Mouse (Mus musculus) neural tube, embryonic 15.5 days (tissue): ENCODE measurements at regions not wholly inside any gene's neighbourhood (a gene's known extent, or its start where the extent isn't known, plus 50 kb on each side); places are given as distances from the start of the nearest gene placed in this dataset.

ENCODE experiments used
- ATAC-seq: fragments of 200-750 bp; cut with Nextera tagmentation; 2 replicates; pipeline ENCODE4 v1.8.0; 2017; ENCODE audit warnings: mild to moderate bottlenecking, moderate TSS enrichment, moderate library complexity; ENCODE audit not compliant: low FRiP score
- H3K27ac ChIP-seq: fragments of 300-500 bp; sonication (generic); replicated peaks from 2 replicates; pipeline ENCODE4 v1.5.1; 2015; ENCODE audit warnings: mild to moderate bottlenecking, inconsistent platforms
- H3K27me3 ChIP-seq: fragments of 300-500 bp; sonication (generic); replicated peaks from 2 replicates; pipeline ENCODE4 v1.6.1; 2015; ENCODE audit warnings: inconsistent platforms
- H3K36me3 ChIP-seq: fragments of 300-500 bp; sonication (generic); 2 replicates; pipeline ENCODE4 v1.6.1; 2015; ENCODE audit warnings: inconsistent platforms
- H3K4me1 ChIP-seq: fragments of 300-500 bp; sonication (generic); 2 replicates; pipeline ENCODE4 v1.6.1; 2015; ENCODE audit warnings: inconsistent platforms
- H3K4me2 ChIP-seq: fragments of 300-500 bp; sonication (generic); 2 replicates; pipeline ENCODE4 v1.6.1; 2015; ENCODE audit warnings: inconsistent platforms, mild to moderate bottlenecking, moderate library complexity
- H3K4me3 ChIP-seq: fragments of 300-500 bp; sonication (generic); replicated peaks from 2 replicates; pipeline ENCODE4 v1.5.1; 2015; ENCODE audit warnings: mild to moderate bottlenecking, inconsistent platforms
- H3K9ac ChIP-seq: fragments of 300-500 bp; sonication (generic); replicated peaks from 2 replicates; pipeline ENCODE4 v1.6.1; 2015; ENCODE audit warnings: mild to moderate bottlenecking, inconsistent platforms
- H3K9me3 ChIP-seq: fragments of 300-500 bp; sonication (generic); replicated peaks from 2 replicates; pipeline ENCODE4 v1.6.1; 2016; ENCODE audit warnings: inconsistent platforms
- WGBS: fragments of 180-500 bp; shearing (Covaris S2); methylation state at CpG from one replicate; pipeline ENCODE4 v1.1.7; 2015; ENCODE audit warnings: mixed read lengths; 5-methylcytosine and 5-hydroxymethylcytosine counted together

DNA sequence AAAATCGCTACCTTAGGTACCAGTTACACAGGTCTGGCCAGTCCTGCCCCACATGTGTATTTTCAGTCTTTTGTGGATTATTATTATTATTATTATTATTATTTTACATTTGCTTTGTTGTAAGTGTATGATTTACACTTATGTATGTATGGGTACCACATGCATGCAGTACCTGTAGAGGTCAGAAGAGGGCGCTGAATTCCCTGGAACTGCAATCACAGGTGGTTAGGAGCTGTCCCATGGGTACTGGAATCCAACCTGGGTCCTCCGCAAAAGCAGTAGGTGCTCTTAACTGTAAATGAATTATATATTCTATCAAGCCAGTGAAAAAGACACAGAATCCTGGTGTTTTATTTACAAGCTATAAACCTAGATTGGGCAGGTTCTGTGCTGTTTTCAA, 131.4 kb upstream of the Psmd7 start:
- no peak overlapping the region for H3K9ac ChIP-seq
- no peak for ATAC-seq
- H3K27ac ChIP-seq, result no peak overlapping the region
- H3K36me3 ChIP-seq, result no peaks in the 10 kb centered on the region
- no peak overlapping the region for H3K4me2 ChIP-seq
- H3K4me1 ChIP-seq, result no peaks in the 10 kb centered on the region
- H3K27me3 ChIP-seq, result no peaks in the 10 kb centered on the region
- no peak overlapping the region for H3K4me3 ChIP-seq
- 68% methylated on average over 3 of the region's 3 CpGs for WGBS
- no peaks in the 10 kb centered on the region for H3K9me3 ChIP-seq

DNA sequence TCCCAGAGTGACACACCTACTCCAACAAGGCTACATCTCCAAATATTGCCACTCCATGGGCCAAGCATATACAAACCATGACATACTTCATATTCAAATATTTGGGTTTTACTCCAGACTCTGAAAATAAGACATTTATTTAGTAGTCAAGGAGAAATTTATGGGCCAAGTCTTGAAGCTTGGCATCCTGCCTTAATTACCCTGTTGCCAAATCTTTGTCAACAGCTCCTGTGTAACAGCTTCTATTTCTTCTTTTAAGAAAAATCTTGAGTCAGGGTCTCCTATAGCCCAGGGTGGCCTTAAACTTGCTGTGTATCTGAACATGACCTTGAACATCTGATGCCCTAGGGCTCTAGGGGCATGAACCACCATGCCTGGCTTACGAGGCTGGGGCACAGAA, 138.5 kb upstream of the Psmd7 start:
- H3K9ac ChIP-seq, result no peak overlapping the region
- WGBS, result 93% methylated on average over 1 of the region's 1 CpGs
- no peaks in the 10 kb centered on the region for H3K36me3 ChIP-seq
- H3K4me2 ChIP-seq, result no peak overlapping the region
- H3K27me3 ChIP-seq, result no peaks in the 10 kb centered on the region
- ATAC-seq, result no peak
- H3K27ac ChIP-seq, result no peak overlapping the region
- no peak overlapping the region for H3K4me3 ChIP-seq
- no peaks in the 10 kb centered on the region for H3K4me1 ChIP-seq
- H3K9me3 ChIP-seq, result no peaks in the 10 kb centered on the region

DNA sequence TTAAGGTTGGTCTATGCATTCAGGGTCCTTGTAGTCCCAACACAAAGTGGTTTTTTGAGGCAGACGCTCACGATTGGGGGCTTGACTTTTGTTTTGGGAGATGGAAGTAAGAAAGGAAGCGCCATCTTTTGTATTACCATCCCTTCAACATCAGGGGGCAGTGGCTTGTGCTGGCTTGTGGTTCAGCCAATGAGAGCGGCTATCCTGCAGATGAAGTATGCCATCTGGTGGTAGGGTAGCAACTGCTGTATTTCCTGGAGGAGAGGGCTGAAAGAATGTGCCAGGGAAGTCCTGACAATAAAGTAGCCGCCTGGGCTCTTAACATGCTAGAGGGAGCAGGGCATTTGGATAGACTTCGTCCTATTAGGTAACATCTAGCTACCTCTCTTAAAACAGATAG, 139.0 kb upstream of the Psmd7 start:
- no peak overlapping the region for H3K4me2 ChIP-seq
- WGBS, result 97% methylated on average over 6 of the region's 6 CpGs
- no peak overlapping the region for H3K4me3 ChIP-seq
- ATAC-seq, result no peak
- no peaks in the 10 kb centered on the region for H3K4me1 ChIP-seq
- H3K27me3 ChIP-seq, result no peaks in the 10 kb centered on the region
- no peak overlapping the region for H3K27ac ChIP-seq
- H3K36me3 ChIP-seq, result no peaks in the 10 kb centered on the region
- H3K9me3 ChIP-seq, result no peaks in the 10 kb centered on the region
- no peak overlapping the region for H3K9ac ChIP-seq

DNA sequence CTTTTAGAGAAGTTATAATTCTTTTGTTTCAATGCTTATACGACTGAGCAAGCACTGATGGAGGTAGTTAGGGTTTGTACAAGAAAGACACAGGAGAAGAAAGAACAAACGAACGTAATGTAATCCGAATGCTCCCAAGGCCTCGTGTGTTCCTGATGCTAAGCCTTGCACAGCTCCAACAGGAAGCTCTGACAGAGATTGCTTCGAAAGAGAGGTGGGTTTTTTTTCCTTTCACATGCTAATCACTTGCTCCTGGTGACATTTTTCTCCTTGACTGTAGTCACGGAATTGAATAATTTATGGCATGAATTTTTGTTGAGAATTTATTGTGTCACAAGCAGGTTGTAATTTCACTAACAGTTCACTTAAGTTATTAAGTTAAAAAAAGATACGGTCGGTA, 150.8 kb upstream of the Psmd7 start:
- H3K9ac ChIP-seq, result no peak overlapping the region
- no peaks in the 10 kb centered on the region for H3K36me3 ChIP-seq
- H3K27ac ChIP-seq, result no peak overlapping the region
- WGBS, result 65% methylated on average over 9 of the region's 9 CpGs
- ATAC-seq, result no peak
- no peaks in the 10 kb centered on the region for H3K27me3 ChIP-seq
- H3K4me3 ChIP-seq, result no peak overlapping the region
- no peaks in the 10 kb centered on the region for H3K4me1 ChIP-seq
- H3K9me3 ChIP-seq, result 0 out of 2 replicates have a peak, but pooled peaks cover 12% of the 10 kb centered on the region
- no peak overlapping the region for H3K4me2 ChIP-seq

- 31% methylated on average over 7 of the region's 7 CpGs for WGBS
- H3K4me3 ChIP-seq, result no peak overlapping the region
- no peak overlapping the region for H3K9ac ChIP-seq
- H3K4me1 ChIP-seq, result no peaks in the 10 kb centered on the region
- no peaks in the 10 kb centered on the region for H3K27me3 ChIP-seq
- H3K4me2 ChIP-seq, result no peak overlapping the region
- H3K27ac ChIP-seq, result no peak overlapping the region
- ATAC-seq, result no peak
- no peaks in the 10 kb centered on the region for H3K9me3 ChIP-seq
- no peaks in the 10 kb centered on the region for H3K36me3 ChIP-seq
Measured at GRCm38 (mm10) chr8:107757083-107757482, 168.8 kb upstream of the Psmd7 start.

GRCm38 (mm10) chr8:107758637-107759036, 170.4 kb upstream of the Psmd7 start:
- Histone ChIP-seq H3K9ac (no peak overlapping the region), H3K36me3 (no peaks in the 10 kb centered on the region), H3K4me1 (no peaks in the 10 kb centered on the region), H3K27me3 (no peaks in the 10 kb centered on the region), H3K4me3 (no peak overlapping the region), H3K4me2 (no peak overlapping the region), H3K27ac (no peak overlapping the region), H3K9me3 (no peaks in the 10 kb centered on the region)
- no peak for ATAC-seq
- WGBS, result 71% methylated on average over 1 of the region's 1 CpGs

DNA sequence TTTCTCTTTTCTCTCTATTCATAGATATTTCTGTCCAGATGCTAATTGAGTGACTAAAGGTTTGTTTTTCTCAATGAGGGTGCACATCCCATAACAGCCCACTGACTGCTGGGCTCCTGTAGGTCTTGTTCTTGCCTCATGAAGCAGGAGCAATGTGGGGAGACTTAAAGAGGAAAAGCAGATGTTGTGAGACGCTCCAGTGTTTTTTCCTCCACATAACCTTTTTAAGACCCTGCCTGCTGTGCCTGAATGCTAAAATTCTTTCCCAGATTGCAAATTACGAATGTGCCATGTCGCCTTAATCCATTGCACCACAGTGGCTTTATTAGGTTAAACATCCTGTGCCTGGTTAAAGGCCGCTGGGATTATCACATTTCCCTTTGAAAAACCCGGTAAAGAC, 165.5 kb upstream of the Zfhx3 start:
- no peak overlapping the region for H3K27ac ChIP-seq
- no peak for ATAC-seq
- no peak overlapping the region for H3K4me3 ChIP-seq
- H3K4me1 ChIP-seq, result peaks cover 10% of the 10 kb centered on the region
- no peak overlapping the region for H3K4me2 ChIP-seq
- no peaks in the 10 kb centered on the region for H3K9me3 ChIP-seq
- no peaks in the 10 kb centered on the region for H3K36me3 ChIP-seq
- H3K27me3 ChIP-seq, result peaks cover 3% of the 10 kb centered on the region; the same call in 1 of the 2 replicates
- WGBS, result 16% methylated on average over 5 of the region's 5 CpGs
- H3K9ac ChIP-seq, result no peak overlapping the region

GRCm38 (mm10) chr8:107785771-107786170, 156.7 kb upstream of the Zfhx3 start:
- H3K4me2 ChIP-seq, result no peak overlapping the region
- no peaks in the 10 kb centered on the region for H3K27me3 ChIP-seq
- 86% methylated on average over 5 of the region's 5 CpGs for WGBS
- H3K4me1 ChIP-seq, result no peaks in the 10 kb centered on the region
- H3K9ac ChIP-seq, result no peak overlapping the region
- no peak for ATAC-seq
- no peaks in the 10 kb centered on the region for H3K36me3 ChIP-seq
- H3K4me3 ChIP-seq, result no peak overlapping the region
- H3K9me3 ChIP-seq, result no peaks in the 10 kb centered on the region
- H3K27ac ChIP-seq, result no peak overlapping the region

DNA sequence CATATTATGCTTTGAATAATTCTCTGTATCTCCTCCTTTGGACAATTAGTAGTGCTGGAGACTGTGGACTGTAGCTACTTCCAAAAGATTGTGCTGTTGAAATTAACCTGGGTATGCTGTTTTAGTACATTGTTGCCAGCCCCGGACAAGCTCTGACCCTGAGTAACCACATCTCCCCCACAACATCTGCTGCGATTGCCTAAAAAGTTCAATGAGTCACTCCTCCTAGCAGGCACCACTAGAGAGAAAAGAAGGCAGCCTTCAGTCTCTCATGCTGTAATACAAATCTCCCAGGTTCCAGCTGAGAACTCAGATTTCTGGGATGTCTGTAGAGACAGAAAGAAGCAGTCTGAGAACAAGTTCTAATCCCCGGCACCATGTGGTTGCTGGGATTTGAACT, 150.2 kb upstream of the Zfhx3 start:
- Histone ChIP-seq H3K27ac (no peak overlapping the region), H3K9me3 (no peaks in the 10 kb centered on the region), H3K4me1 (no peaks in the 10 kb centered on the region), H3K27me3 (no peaks in the 10 kb centered on the region), H3K9ac (no peak overlapping the region), H3K4me2 (no peak overlapping the region), H3K36me3 (no peaks in the 10 kb centered on the region), H3K4me3 (no peak overlapping the region)
- no peak for ATAC-seq
- 91% methylated on average over 3 of the region's 3 CpGs for WGBS

DNA sequence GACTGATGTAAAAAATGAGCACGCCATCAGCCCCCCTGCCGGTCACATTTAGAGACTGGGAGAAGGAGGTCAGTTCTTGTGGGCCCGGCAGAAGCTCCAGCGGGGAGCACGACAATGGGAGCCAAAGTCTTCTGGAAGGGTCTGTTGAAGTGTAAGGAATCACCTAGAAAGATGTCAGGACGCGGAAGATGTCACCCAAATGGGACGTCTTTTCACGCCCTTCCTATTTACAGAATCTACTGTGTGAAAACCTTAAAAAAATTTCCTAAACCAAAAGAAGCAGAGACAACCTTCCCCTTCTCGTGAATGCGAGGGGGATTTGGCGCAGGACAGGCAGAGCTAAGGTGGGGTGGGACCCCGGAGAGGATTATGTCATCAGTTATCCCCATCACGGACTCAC, 127.5 kb upstream of the Zfhx3 start:
- H3K4me2 ChIP-seq, result no peak overlapping the region
- no peak overlapping the region for H3K27ac ChIP-seq
- 51% methylated on average over 14 of the region's 14 CpGs for whole genome bisulfite sequencing

GRCm38 (mm10) chr8:107815775-107816174, 126.7 kb upstream of the Zfhx3 start:
- H3K27ac ChIP-seq, result no peak overlapping the region

More for the DNA sequence above, 127.5 kb upstream of the Zfhx3 start:
- ATAC-seq, result no peak
- H3K9ac ChIP-seq, result no peak overlapping the region
- H3K27me3 ChIP-seq, result no peaks in the 10 kb centered on the region
- H3K4me1 ChIP-seq, result peaks cover 17% of the 10 kb centered on the region
- H3K9me3 ChIP-seq, result no peaks in the 10 kb centered on the region
- H3K4me3 ChIP-seq, result no peak overlapping the region
- H3K36me3 ChIP-seq, result no peaks in the 10 kb centered on the region

DNA sequence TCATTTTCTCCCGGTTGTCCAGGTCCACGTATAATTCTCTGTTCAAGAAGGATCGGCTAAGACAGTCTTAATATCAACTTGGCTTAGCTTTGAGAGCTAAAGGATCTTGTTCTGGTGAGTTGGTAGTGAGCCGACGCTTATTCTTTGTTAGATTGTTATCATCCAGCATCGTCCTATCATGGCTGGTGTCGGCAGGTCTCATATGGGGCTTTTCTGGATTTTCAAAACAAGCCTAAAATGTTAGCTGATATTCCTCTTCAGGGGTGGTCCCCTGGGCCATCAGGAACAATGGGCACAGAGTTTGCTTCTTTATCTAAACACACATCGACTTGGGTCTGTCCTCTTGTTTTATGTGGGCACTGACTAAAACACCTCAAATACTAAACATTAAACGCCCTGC, 124.6 kb upstream of the Zfhx3 start:
- H3K36me3 ChIP-seq, result no peaks in the 10 kb centered on the region
- no peaks in the 10 kb centered on the region for H3K9me3 ChIP-seq
- no peak overlapping the region for H3K9ac ChIP-seq
- H3K27ac ChIP-seq, result no peak overlapping the region
- no peak overlapping the region for H3K4me2 ChIP-seq
- no peak overlapping the region for H3K4me3 ChIP-seq
- H3K27me3 ChIP-seq, result no peaks in the 10 kb centered on the region
- 84% methylated on average over 9 of the region's 9 CpGs for WGBS
- no peak for ATAC-seq
- H3K4me1 ChIP-seq, result peaks cover 27% of the 10 kb centered on the region

More at GRCm38 (mm10) chr8:107815775-107816174, 126.7 kb upstream of the Zfhx3 start:
- 25% methylated on average over 3 of the region's 3 CpGs for WGBS
- Histone ChIP-seq H3K9ac (no peak overlapping the region), H3K27me3 (no peaks in the 10 kb centered on the region), H3K4me2 (no peak overlapping the region), H3K4me1 (peaks cover 23% of the 10 kb centered on the region), H3K36me3 (no peaks in the 10 kb centered on the region), H3K9me3 (no peaks in the 10 kb centered on the region), H3K4me3 (no peak overlapping the region)
- ATAC-seq, result no peak

GRCm38 (mm10) chr8:107820174-107820760, 122.2 kb upstream of the Zfhx3 start:
- whole genome bisulfite sequencing, result 6% methylated on average over 8 of the region's 8 CpGs
- Histone ChIP-seq H3K9me3 (no peaks in the 10 kb centered on the region), H3K4me2 (no peak overlapping the region), H3K4me3 (no peak overlapping the region), H3K36me3 (no peaks in the 10 kb centered on the region), H3K4me1 (peaks cover 29% of the 10 kb centered on the region), H3K27ac (no peak overlapping the region; the same call in 1 of the 2 replicates), H3K27me3 (no peaks in the 10 kb centered on the region), H3K9ac (no peak overlapping the region)
- ATAC-seq, result no peak
